Mouse (Mus musculus): ENCODE measurements around the gene Arhgap10. TPM values are rescaled to one million over a fixed set of nuclear protein-coding genes. Genes with fewer than 3 reads are reported as not detected.

Gene Arhgap10
- total RNA-seq (2021) = 10 to 100 TPM; 74.6 to 74.9 TPM
- long read RNA-seq, experiment 1, transcript Arhgap10-201 (23 exons, 3,084 nt) = major isoform, 55 of 91 reads
- long read RNA-seq, experiment 1, partial matches to known transcripts = 3 of 91 reads
- long read RNA-seq, experiment 1, other reads (novel, unspliced or antisense) = 25 of 91 reads
- long read RNA-seq, experiment 2, transcript Arhgap10-201 (23 exons, 3,084 nt) = major isoform, 48 of 98 reads
- long read RNA-seq, experiment 2, transcript Arhgap10-203 (22 exons, 2,208 nt) = minor isoform, 5 of 98 reads
- long read RNA-seq, experiment 2, partial matches to known transcripts = 12 of 98 reads
- long read RNA-seq, experiment 2, other reads (novel, unspliced or antisense) = 32 of 98 reads

GRCm38 (mm10) chr8:77517301-77518200 is at the start of gene Arhgap10:
Gene Arhgap10, minus strand, starts transcription at chr8:77517953.
- peak; percentile 81 to 87 for DNase-seq (ENCODE audit: low spot score in 2 of 2)

- no peak for DNase-seq (ENCODE audit: low spot score in 2 of 2)
Observed at GRCm38 (mm10) chr8:77561441-77561840, 43.7 kb upstream of the Arhgap10 start.

- DNase-seq (ENCODE audit: low spot score in 2 of 2) = no peak
Observed at GRCm38 (mm10) chr8:77552491-77552890, 34.7 kb upstream of the Arhgap10 start.

- no peak for DNase-seq (ENCODE audit: low spot score in 2 of 2)
Observed at GRCm38 (mm10) chr8:77549881-77550580, 32.3 kb upstream of the Arhgap10 start.

- peak; percentile 94 to 96 for DNase-seq (ENCODE audit: low spot score in 2 of 2)
Observed at GRCm38 (mm10) chr8:77549121-77549706, 31.5 kb upstream of the Arhgap10 start, which contains the start of gene Prmt9. Gene Prmt9, plus strand, starts transcription at chr8:77549397.

- no peak for DNase-seq (ENCODE audit: low spot score in 2 of 2)
Observed at GRCm38 (mm10) chr8:77545616-77546015, 27.9 kb upstream of the Arhgap10 start.

- no peak for DNase-seq (ENCODE audit: low spot score in 2 of 2)
Observed at GRCm38 (mm10) chr8:77544428-77544827, 26.7 kb upstream of the Arhgap10 start.

- DNase-seq (ENCODE audit: low spot score in 2 of 2) = no peak
Observed at GRCm38 (mm10) chr8:77543152-77543777, 25.5 kb upstream of the Arhgap10 start.

- DNase-seq (ENCODE audit: low spot score in 2 of 2) = no peak
Observed at GRCm38 (mm10) chr8:77538256-77538655, 20.5 kb upstream of the Arhgap10 start.

- no peak for DNase-seq (ENCODE audit: low spot score in 2 of 2)
Observed at GRCm38 (mm10) chr8:77536821-77537220, 19.1 kb upstream of the Arhgap10 start.

- DNase-seq (ENCODE audit: low spot score in 2 of 2) = peak in 1 of 2 experiments; percentile 52
Observed at GRCm38 (mm10) chr8:77535026-77535595, 17.4 kb upstream of the Arhgap10 start.

- no peak for DNase-seq (ENCODE audit: low spot score in 2 of 2)
Observed at GRCm38 (mm10) chr8:77534358-77534992, 16.7 kb upstream of the Arhgap10 start.

- DNase-seq (ENCODE audit: low spot score in 2 of 2) = no peak
Observed at GRCm38 (mm10) chr8:77526130-77526529, 8.4 kb upstream of the Arhgap10 start.

GRCm38 (mm10) chr8:77524906-77525305 is 7.2 kb upstream of the Arhgap10 start:
- DNase-seq (ENCODE audit: low spot score in 2 of 2) = no peak

GRCm38 (mm10) chr8:77524018-77524615 is 6.4 kb upstream of the Arhgap10 start:
- DNase-seq (ENCODE audit: low spot score in 2 of 2) = no peak

GRCm38 (mm10) chr8:77522984-77523383 is 5.2 kb upstream of the Arhgap10 start:
- no peak for DNase-seq (ENCODE audit: low spot score in 2 of 2)

- DNase-seq (ENCODE audit: low spot score in 2 of 2) = no peak
Observed at GRCm38 (mm10) chr8:77521028-77521785, 3.5 kb upstream of the Arhgap10 start.

GRCm38 (mm10) chr8:77520601-77521000 is 2.8 kb upstream of the Arhgap10 start:
- DNase-seq (ENCODE audit: low spot score in 2 of 2) = no peak
